Mouse (Mus musculus): ENCODE results near the gene Krt1. TPM values are rescaled to one million over a fixed set of nuclear protein-coding genes. Genes with fewer than 3 reads are reported as not detected.

Gene Krt1
- polyA plus RNA-seq (2012; rRNA removed) (0.02 and 0.04 TPM in 2 replicates), polyA plus RNA-seq (2014; fragmentation: Nextera tagmentation; extraction: Ambion mirVana) (not detected in 2 replicates)

GRCm38 (mm10) chr15:101850694-101851093 is at the start of gene Krt1:
Gene Krt1, minus strand, starts transcription at chr15:101850794.
- WGBS (ENCODE audit: insufficient replicate concordance) = 49% methylated on average over 6 of the region's 6 CpGs
- H3K27me3 ChIP-seq (ENCODE audit: control insufficient read depth, insufficient read depth, low read length) = peaks cover 12% of the 10 kb centered on the region
- H3K27ac ChIP-seq = no peak within 1 kb of the TSS
- H3K36me3 ChIP-seq (replicated peaks; ENCODE audit: control insufficient read depth, insufficient read depth, low read depth) = no peaks in the 10 kb centered on the region
- no peaks in the 10 kb centered on the region for H3K4me1 ChIP-seq (replicated peaks; ENCODE audit: control insufficient read depth in 2 of 2, insufficient read depth in 2 of 2, low read length in 1 of 2)
- H3K4me2 ChIP-seq (ENCODE audit: low read depth) = no peak within 1 kb of the TSS
- DNase-seq (ENCODE audit: low read depth in 3 of 3, low spot score in 3 of 3) = no peak
- H3K9me3 ChIP-seq (ENCODE audit: control insufficient read depth, low read length) = no peaks in the 10 kb centered on the region
- no peak for ATAC-seq (ENCODE audit: insufficient read depth)
- TF ChIP-seq CTCF (IDR thresholded peaks at IDR 0.05; ENCODE audit: low read depth) (no peak), EP300 (IDR thresholded peaks at IDR 0.05; ENCODE audit: low read depth) (no peak)
- H3K9ac ChIP-seq (replicated peaks) = no peak within 1 kb of the TSS
- no peak within 1 kb of the TSS for H3K4me3 ChIP-seq (ENCODE audit: insufficient read depth in 1 of 2, low read depth in 2 of 2, low read length in 2 of 2)

DNA sequence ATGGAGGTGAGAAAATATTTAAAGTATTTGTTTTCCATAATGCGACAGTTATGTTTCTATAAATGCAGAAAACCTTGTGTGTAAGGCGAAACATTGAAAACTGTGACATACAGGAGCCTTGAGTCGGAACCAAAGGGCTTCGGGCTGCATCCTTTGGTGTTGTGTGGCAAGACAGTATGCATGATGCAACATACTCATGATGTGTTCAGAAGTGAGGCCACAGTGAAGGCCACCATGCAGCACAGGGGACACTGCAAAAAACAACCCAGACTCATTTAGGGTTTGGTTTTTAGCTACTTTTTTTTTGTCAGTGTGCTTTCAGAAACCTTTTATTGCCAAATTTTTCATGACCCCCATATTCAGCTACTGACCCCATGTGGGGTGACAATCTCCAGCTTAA is 44.6 kb upstream of the Krt1 start:
- no peaks in the 10 kb centered on the region for H3K36me3 ChIP-seq (replicated peaks; ENCODE audit: control insufficient read depth, insufficient read depth, low read depth)

GRCm38 (mm10) chr15:101892820-101893219 is 42.2 kb upstream of the Krt1 start, which contains the start of gene Krt76:
Gene Krt76, minus strand, starts transcription at chr15:101892920.
- no peak within 1 kb of the TSS for H3K4me3 ChIP-seq (ENCODE audit: insufficient read depth in 1 of 2, low read depth in 2 of 2, low read length in 2 of 2)
- 39% methylated on average over 4 of the region's 4 CpGs for WGBS (ENCODE audit: insufficient replicate concordance)
- no peak within 1 kb of the TSS for H3K9ac ChIP-seq (replicated peaks)
- H3K4me1 ChIP-seq (replicated peaks; ENCODE audit: control insufficient read depth in 2 of 2, insufficient read depth in 2 of 2, low read length in 1 of 2) = no peaks in the 10 kb centered on the region
- DNase-seq (ENCODE audit: low read depth in 3 of 3, low spot score in 3 of 3) = no peak
- no peaks in the 10 kb centered on the region for H3K27me3 ChIP-seq (ENCODE audit: control insufficient read depth, insufficient read depth, low read length)
- H3K36me3 ChIP-seq (replicated peaks; ENCODE audit: control insufficient read depth, insufficient read depth, low read depth) = no peaks in the 10 kb centered on the region
- H3K9me3 ChIP-seq (ENCODE audit: control insufficient read depth, low read length) = no peaks in the 10 kb centered on the region
- TF ChIP-seq EP300 (IDR thresholded peaks at IDR 0.05; ENCODE audit: low read depth) = no peak
- no peak for TF ChIP-seq CTCF (IDR thresholded peaks at IDR 0.05; ENCODE audit: low read depth)
- no peak for ATAC-seq (ENCODE audit: insufficient read depth)
- no peak within 1 kb of the TSS for H3K4me2 ChIP-seq (ENCODE audit: low read depth)
- no peak within 1 kb of the TSS for H3K27ac ChIP-seq

More for the DNA sequence above, 44.6 kb upstream of the Krt1 start:
- ATAC-seq (ENCODE audit: insufficient read depth) = no peak
- DNase-seq (ENCODE audit: low read depth in 3 of 3, low spot score in 3 of 3) = no peak
- Histone ChIP-seq H3K4me3 (ENCODE audit: insufficient read depth in 1 of 2, low read depth in 2 of 2, low read length in 2 of 2) (no peak overlapping the region), H3K9me3 (ENCODE audit: control insufficient read depth, low read length) (no peaks in the 10 kb centered on the region), H3K27me3 (ENCODE audit: control insufficient read depth, insufficient read depth, low read length) (no peaks in the 10 kb centered on the region), H3K27ac (no peak overlapping the region), H3K4me1 (replicated peaks; ENCODE audit: control insufficient read depth in 2 of 2, insufficient read depth in 2 of 2, low read length in 1 of 2) (no peaks in the 10 kb centered on the region), H3K9ac (replicated peaks) (no peak overlapping the region), H3K4me2 (ENCODE audit: low read depth) (no peak overlapping the region)
- WGBS (ENCODE audit: insufficient replicate concordance) = 64% methylated on average over 4 of the region's 4 CpGs
- no peak for TF ChIP-seq EP300 (IDR thresholded peaks at IDR 0.05; ENCODE audit: low read depth)
- no peak for TF ChIP-seq CTCF (IDR thresholded peaks at IDR 0.05; ENCODE audit: low read depth)

- Histone ChIP-seq H3K9me3 (ENCODE audit: control insufficient read depth, low read length) (no peaks in the 10 kb centered on the region), H3K36me3 (replicated peaks; ENCODE audit: control insufficient read depth, insufficient read depth, low read depth) (no peaks in the 10 kb centered on the region), H3K4me1 (replicated peaks; ENCODE audit: control insufficient read depth in 2 of 2, insufficient read depth in 2 of 2, low read length in 1 of 2) (no peaks in the 10 kb centered on the region), H3K27ac (no peak overlapping the region), H3K4me2 (ENCODE audit: low read depth) (no peak overlapping the region), H3K4me3 (ENCODE audit: insufficient read depth in 1 of 2, low read depth in 2 of 2, low read length in 2 of 2) (no peak overlapping the region), H3K9ac (replicated peaks) (no peak overlapping the region), H3K27me3 (ENCODE audit: control insufficient read depth, insufficient read depth, low read length) (no peaks in the 10 kb centered on the region)
- WGBS (ENCODE audit: insufficient replicate concordance) = 29% methylated on average over 10 of the region's 11 CpGs
- no peak for DNase-seq (ENCODE audit: low read depth in 3 of 3, low spot score in 3 of 3)
- TF ChIP-seq EP300 (IDR thresholded peaks at IDR 0.05; ENCODE audit: low read depth) (no peak), CTCF (IDR thresholded peaks at IDR 0.05; ENCODE audit: low read depth) (no peak)
- no peak for ATAC-seq (ENCODE audit: insufficient read depth)
Measured at GRCm38 (mm10) chr15:101879776-101880175, 29.2 kb upstream of the Krt1 start.

GRCm38 (mm10) chr15:101878041-101878440 is 27.4 kb upstream of the Krt1 start:
- no peak overlapping the region for H3K27ac ChIP-seq
- TF ChIP-seq CTCF (IDR thresholded peaks at IDR 0.05; ENCODE audit: low read depth) (no peak), EP300 (IDR thresholded peaks at IDR 0.05; ENCODE audit: low read depth) (no peak)
- no peak overlapping the region for H3K4me2 ChIP-seq (ENCODE audit: low read depth)
- DNase-seq (ENCODE audit: low read depth in 3 of 3, low spot score in 3 of 3) = no peak
- no peaks in the 10 kb centered on the region for H3K9me3 ChIP-seq (ENCODE audit: control insufficient read depth, low read length)
- no peaks in the 10 kb centered on the region for H3K4me1 ChIP-seq (replicated peaks; ENCODE audit: control insufficient read depth in 2 of 2, insufficient read depth in 2 of 2, low read length in 1 of 2)
- no peak for ATAC-seq (ENCODE audit: insufficient read depth)
- no peak overlapping the region for H3K4me3 ChIP-seq (ENCODE audit: insufficient read depth in 1 of 2, low read depth in 2 of 2, low read length in 2 of 2)
- WGBS (ENCODE audit: insufficient replicate concordance) = 29% methylated on average over 2 of the region's 2 CpGs
- no peaks in the 10 kb centered on the region for H3K36me3 ChIP-seq (replicated peaks; ENCODE audit: control insufficient read depth, insufficient read depth, low read depth)
- H3K9ac ChIP-seq (replicated peaks) = no peak overlapping the region
- no peaks in the 10 kb centered on the region for H3K27me3 ChIP-seq (ENCODE audit: control insufficient read depth, insufficient read depth, low read length)
